Mouse (Mus musculus): Measurements from ENCODE around the gene Tenm4.

DNA sequence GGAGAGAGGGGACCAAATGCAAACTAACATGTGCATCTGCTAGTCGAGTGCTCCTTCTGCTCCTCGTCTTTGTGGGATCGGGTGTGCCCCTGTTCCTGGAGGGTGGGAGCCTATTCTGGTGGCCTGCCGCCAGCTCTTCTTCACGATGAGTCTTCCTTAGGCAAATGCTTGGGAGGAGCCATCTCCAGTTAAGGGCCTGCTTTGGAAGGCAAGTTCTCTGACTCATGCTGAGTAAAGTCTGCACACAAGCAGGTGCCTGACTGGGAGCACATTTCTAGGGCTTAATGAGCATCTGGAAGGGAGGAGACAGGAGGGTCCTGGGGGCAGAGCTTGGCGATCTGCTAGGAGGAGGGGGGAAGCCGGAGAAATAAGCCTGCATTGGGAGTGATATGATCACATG, 350.9 kb downstream of the Tenm4 start:
- TF ChIP-seq CTCF (IDR thresholded peaks at IDR 0.05; ENCODE audit: low read depth) (no peak), EP300 (IDR thresholded peaks at IDR 0.05; ENCODE audit: low read depth) (no peak)

Measured in liver, postnatal 0 days (tissue).